Mouse (Mus musculus) v-Abl transformed pro-B cells (cell line): ENCODE results near the gene Zrsr2.

ENCODE experiments used
- in situ Hi-C, 2 experiments: fragments of 400-800 bp; cut with MboI; formaldehyde crosslinking; loops; one replicate each; pipeline ENCODE4 v1.15.1; 2025; ENCODE audit not compliant: unreplicated experiment in 2 of 2

The Zrsr2 gene

GRCm38 (mm10) chrX:163958467-163958875, at the start of gene Zrsr2:
Gene Zrsr2 (minus strand): TSS chrX:163958661.
- in situ Hi-C loops: loop anchor here (10.0 to 25.0 kb wide), 3 partner anchors 454 to 1196 kb away; partner anchors contain the start of genes Rbbp7 (in 2 of the 2) and Piga (in 1 of the 2)

GRCm38 (mm10) chrX:164004809-164005208, 46.3 kb upstream of the Zrsr2 start:
- in situ Hi-C loops: loop anchor here (25.0 kb wide), 2 partner anchors 343 to 818 kb away; no protein-coding TSS in a partner anchor

DNA sequence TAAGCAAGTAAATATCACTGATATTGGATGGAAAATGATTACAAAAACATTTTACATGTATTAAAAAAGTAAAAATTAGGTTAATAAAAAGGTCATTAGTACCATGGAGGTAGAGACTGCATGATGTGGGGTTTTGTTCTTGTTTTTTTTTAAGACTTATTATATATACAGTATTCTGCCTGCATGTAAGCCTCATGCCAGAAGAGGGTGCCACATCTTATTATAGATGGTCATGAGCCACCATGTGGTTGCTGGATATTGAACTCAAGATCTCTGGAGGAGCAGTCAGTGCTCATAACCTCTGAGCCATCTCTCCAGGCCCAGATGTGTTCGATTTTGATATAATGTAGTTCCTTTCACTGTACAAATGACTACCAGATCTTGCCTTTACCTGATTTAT, 41.4 kb upstream of the Zrsr2 start:
- in situ Hi-C loops: loop anchor here (25.0 kb wide), 2 partner anchors 338 to 813 kb away; no protein-coding TSS in a partner anchor

DNA sequence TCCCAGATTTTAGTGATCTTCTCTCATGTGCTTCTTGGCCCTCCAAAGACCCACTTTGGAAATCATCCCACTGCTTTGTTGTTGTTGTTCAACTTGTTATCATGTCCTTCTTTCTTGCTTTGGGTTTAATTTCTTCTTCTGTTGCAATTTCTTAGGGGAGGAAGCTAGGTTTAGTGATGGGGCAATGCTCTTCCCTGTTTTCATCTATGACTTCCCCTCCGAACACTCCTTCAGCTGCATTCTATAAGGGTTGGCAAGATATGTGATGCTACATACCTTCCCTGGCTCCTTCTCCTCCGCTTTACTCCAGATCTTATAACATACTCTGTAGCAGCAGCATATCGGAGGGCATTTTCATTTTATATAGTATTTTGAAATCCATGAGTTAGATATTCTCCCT, 38.3 kb upstream of the Zrsr2 start:
- in situ Hi-C loops: no loop called here

GRCm38 (mm10) chrX:163987718-163988374, 29.4 kb upstream of the Zrsr2 start:
- in situ Hi-C loops: no loop called here

- in situ Hi-C loops: no loop called here
Measured at GRCm38 (mm10) chrX:163982129-163982528, 23.7 kb upstream of the Zrsr2 start.

- in situ Hi-C loops: no loop called here
Measured at GRCm38 (mm10) chrX:163981500-163981899, 23.0 kb upstream of the Zrsr2 start.

DNA sequence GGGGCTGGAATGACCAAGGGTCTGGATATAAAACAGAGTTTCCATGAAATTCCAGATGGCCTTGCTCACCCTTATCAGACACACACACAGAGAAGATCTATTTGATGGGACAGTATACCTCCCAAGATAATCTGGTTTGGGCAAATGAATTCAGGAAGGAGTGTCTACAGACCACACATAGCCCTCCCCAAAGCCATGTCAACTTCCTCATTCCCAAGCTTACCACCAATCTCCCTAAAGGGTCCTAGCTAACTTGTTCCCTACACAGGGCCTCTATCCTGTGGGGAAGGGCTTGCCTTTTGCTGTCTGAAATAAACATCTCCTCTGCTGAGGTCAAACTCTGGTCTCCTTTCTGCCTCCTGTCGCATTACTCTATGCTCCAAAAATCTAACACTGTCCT, 22.6 kb upstream of the Zrsr2 start:
- in situ Hi-C loops: no loop called here

DNA sequence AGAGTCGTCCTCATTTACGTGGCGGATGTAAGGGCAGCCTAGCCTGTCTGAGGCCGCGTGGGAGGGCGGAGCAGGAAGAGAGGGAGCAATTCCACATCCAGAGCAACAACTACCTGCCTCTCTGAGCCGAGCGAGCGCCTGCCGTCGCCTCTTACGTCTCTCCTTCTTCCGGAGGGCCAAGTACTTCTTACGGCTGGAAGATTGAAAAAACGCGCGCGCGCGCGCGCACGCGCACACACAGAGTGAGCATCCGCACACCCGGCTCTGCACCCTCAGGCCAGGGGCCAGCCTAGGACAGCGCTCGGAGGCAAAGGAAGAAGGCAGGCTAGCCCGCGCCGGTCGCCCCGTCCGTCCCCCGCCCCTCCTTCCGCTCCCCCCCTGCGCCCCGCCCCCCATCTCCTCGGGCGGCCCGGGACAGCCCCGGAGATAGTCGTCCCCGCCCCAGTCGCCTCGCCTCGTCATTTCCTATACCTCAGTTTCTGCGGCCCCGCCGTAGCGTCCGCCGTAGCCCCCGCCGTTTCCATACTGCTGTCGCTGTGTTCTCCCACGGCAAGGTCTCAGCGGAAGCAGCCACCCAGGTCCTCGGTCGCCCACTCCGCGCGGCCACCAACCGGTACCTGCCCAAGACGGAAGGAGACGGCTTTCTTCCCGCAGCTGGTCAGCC, 526 bp downstream of the Zrsr2 start:
- in situ Hi-C loops: loop anchor here (10.0 to 25.0 kb wide), 3 partner anchors 454 to 1196 kb away; partner anchors contain the start of genes Rbbp7 (in 2 of the 2) and Piga (in 1 of the 2)

DNA sequence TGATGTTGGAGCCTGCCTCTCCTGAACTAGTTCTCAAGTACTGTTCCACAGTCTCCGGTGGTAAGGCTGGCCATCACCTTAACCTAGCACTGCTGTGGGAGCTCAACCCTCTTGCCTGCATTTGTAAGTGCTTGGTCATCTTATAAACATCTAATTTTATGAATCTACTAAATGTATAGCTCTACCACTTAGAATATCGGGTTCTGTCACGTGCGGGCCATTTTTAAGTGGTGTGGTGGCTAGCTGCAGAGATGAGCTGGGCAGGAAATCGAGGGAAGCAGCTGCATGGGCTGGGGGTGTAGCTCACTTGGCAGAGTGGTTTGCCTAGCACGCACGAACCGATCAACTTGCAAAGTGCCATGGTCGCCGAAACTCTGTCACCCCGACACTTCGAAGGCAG, 1.1 kb downstream of the Zrsr2 start:
- in situ Hi-C loops: loop anchor here (10.0 to 25.0 kb wide), 3 partner anchors 455 to 1195 kb away; partner anchors contain the start of genes Rbbp7 (in 2 of the 2) and Piga (in 1 of the 2)

DNA sequence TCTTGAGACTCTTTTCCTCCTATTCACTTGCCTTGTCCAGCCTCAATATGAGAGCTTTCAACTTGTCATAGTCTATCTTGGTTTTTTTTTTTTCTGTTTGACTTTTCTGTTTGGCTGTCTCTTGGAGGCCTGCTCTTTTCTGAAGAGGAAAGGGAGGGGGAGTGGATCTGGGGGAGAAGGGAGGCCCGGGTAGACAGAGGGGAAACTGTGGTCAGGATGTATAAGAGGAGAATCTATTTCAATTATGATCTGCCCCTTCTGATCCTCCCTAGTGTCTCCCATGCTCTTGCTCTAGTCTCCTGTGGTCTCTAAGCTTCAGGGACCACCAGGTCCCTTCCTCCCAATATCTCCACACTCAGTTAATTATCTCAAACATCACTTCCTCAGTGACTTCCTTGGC, 6.8 kb downstream of the Zrsr2 start:
- in situ Hi-C loops: loop anchor here (10.0 to 25.0 kb wide), 3 partner anchors 461 to 1189 kb away; partner anchors contain the start of genes Rbbp7 (in 2 of the 2) and Piga (in 1 of the 2)

DNA sequence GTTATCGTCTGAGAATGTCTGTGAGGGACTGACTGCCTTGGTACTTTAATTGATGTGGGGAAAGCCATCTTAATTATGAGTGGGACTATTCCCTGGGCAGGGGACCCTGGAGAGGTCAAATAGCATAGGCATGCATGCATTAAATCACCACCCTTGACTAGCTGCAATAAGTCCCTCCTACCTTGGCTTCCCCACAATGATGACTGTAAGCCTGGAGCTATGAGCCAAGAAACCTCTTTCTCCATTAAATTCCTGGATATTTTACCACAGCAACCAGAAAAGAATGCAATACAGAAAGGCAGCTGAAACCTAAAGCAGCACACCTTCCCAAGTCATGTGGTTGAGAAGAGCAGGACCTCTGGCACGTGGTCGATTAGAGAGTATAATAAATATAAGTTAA, 14.1 kb downstream of the Zrsr2 start:
- in situ Hi-C loops: loop anchor here in 1 of 2 experiments (10.0 kb wide), 1 partner anchor 1020 kb away; no protein-coding TSS in a partner anchor

DNA sequence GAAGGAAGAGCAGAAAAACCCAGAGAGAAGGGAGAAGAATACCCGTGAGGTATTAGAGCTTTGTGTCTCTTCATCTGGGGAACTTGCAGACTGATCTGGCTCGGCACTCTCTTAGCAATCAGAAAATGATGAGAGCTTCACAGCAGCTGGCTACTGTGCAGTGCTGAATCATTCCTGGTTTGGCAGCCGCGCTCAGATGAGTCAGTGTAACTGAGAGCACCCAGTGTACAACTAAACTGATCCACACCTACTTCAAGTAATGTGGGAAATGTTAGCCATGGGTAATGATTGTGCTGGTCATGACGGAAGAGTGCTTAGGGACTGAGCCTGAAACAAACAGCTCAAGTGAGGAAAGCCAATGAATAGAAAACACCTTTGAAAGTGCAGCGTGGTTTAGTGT, 19.9 kb downstream of the Zrsr2 start:
- in situ Hi-C loops: no loop called here

- in situ Hi-C loops: no loop called here
Measured at GRCm38 (mm10) chrX:163934731-163935130, 23.7 kb downstream of the Zrsr2 start.

DNA sequence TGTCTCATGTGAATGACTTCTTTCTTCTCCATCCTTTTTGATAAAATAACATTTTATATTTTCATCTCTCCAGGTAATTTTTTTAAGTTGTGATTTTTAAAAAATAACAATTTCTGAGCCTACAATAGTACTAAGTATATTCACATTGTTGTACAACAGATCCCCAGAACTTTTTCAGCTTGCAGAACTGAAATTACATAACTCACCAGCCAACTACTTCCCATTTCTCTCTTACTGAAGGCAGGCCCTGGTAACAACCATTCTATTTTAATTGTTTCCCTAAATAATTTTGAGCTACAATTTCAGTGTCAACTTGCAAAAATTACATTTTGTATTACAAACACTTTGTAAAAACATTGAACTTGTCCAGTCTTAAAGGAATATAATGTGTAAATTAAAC, 28.9 kb downstream of the Zrsr2 start:
- in situ Hi-C loops: no loop called here

GRCm38 (mm10) chrX:163912791-163913190, 45.7 kb downstream of the Zrsr2 start:
- in situ Hi-C loops: loop anchor here (5.0 to 25.0 kb wide), 6 partner anchors 45 to 968 kb away; no protein-coding TSS in a partner anchor

DNA sequence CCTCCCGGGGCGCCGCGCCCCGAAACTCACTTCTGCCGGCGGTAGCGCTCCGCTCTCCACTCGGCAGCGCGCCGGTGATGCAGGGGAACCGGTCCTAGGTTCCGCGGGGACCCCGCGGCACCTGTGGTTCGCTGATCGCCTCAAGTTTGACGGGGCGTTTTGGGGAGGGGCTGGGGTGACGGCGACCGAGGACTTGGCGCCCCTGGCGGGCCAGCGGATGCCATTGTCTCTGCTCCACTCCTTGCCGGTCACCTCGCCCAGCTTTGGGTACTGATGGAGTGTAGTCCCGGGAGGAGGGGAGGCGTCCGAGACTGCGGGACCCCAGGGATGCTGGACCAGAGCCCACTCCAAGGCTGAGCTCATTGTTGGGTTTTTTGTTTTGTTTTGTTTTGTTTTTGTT, 49.1 kb downstream of the Zrsr2 start:
- in situ Hi-C loops: loop anchor here in 1 of 2 experiments (5.0 to 25.0 kb wide), 2 partner anchors 82 to 247 kb away; no protein-coding TSS in a partner anchor

DNA sequence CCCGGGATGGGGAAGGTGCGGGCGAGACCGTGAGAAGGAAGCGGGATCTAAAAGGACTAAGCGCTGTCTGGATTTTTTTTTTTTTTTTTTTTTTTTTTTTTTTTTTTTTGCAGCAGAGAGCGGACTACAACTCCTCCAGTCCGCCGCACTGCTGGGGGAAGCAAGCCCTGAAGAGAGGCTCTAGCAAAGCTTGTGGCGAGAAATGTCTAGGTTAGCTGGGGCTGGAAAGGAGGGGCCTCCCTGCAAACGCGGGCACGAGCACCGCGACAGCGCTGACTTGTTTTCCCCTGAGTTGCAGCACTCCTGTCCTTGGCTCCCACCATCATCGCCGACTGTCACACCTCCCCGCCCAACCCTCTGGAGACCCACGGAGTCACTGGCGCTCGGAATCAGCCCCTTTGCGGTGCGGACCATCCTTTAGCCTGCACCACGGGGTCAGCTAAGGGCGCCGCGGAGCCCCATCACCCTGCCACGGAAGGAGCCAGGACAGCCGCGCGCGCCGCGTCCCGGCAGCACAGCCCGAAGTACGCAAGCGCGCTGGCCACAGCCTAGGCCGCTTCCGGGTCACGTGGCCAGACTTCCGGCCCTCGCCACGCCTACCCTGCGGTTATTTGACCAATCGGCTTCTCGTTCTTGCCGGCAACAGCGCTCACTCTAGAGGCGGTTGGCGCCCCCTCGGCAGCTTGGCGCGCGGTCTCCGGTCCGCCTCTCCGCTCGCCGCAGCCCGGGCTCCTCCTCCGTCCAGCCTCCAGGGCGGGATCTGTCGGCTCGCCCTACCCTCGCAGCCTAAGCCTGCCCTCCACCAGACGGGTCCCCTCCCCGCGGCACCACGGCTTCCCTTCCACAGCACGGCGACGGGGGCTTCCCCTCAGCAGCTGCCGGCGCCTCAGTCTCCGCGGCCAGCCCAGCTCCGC, 49.9 kb downstream of the Zrsr2 start, which contains the start of gene Ap1s2:
Gene Ap1s2, plus strand, starts transcription at position 681 of the 914 bp plus-strand sequence.
- in situ Hi-C loops: loop anchor here in 1 of 2 experiments (5.0 to 25.0 kb wide), 2 partner anchors 81 to 246 kb away; no protein-coding TSS in a partner anchor

GRCm38 (mm10) chrX:163908003-163908336, 50.5 kb downstream of the Zrsr2 start:
- in situ Hi-C loops: loop anchor here in 1 of 2 experiments (5.0 to 25.0 kb wide), 2 partner anchors 81 to 246 kb away; no protein-coding TSS in a partner anchor

DNA sequence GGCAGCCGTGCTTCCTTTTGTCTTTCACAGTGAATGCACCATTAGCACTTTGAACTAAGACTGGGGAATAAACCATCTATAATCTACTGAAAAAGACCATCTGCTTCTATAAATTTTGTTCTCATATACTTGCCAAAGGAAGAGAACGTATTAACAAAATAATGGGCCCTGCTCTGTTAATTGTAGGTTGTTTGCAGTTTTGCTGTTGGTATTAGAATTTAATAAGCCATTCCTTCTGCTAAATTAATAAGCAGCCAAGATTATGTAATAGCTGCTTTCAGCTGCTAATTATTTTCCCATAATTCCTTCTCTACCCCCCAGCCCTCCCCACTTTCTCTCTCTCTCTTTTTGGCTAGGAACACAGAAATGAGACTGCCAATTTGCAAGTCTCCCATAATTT, 51.6 kb downstream of the Zrsr2 start:
- in situ Hi-C loops: loop anchor here in 1 of 2 experiments (5.0 to 25.0 kb wide), 2 partner anchors 80 to 245 kb away; no protein-coding TSS in a partner anchor
